Mouse (Mus musculus) MEL (cell line): ENCODE results near the gene Gas2. TPM values are rescaled to one million over a fixed set of nuclear protein-coding genes. Genes with fewer than 3 reads are reported as not detected.

Experiments
- DNase-seq: peaks from one replicate; pipeline ENCODE4 v3.0.0; 2011; ENCODE audit warnings: low read depth, low spot score
- H3K27ac ChIP-seq: 2 replicates; pipeline ENCODE4 v1.5.1; 2012; ENCODE audit warnings: low read depth, mild to moderate bottlenecking, control low read depth, low read length, moderate library complexity; ENCODE audit not compliant: control insufficient read depth
- H3K27me3 ChIP-seq, 2 experiments: fragments of 150-350 bp in 1 of 2; sonication (generic) in 1 of 2; 2 replicates each; pipeline ENCODE4 v1.6.1; 2012; ENCODE audit warnings: low read length in 2 of 2, mild to moderate bottlenecking in 2 of 2, improper control_type of control experiment in 1 of 2, moderate library complexity in 1 of 2; ENCODE audit not compliant: insufficient read depth in 2 of 2, control insufficient read depth in 1 of 2
- H3K36me3 ChIP-seq, 2 experiments: 2 replicates each; pipeline ENCODE4 v1.6.1; 2012 to 2014; ENCODE audit warnings: low read length in 2 of 2, improper control_type of control experiment in 1 of 2, inconsistent platforms in 1 of 2, mild to moderate bottlenecking in 1 of 2; ENCODE audit not compliant: insufficient read depth in 2 of 2, control insufficient read depth in 1 of 2
- H3K4me1 ChIP-seq, 2 experiments: fragments of 150-350 bp in 1 of 2; sonication (generic) in 1 of 2; 2 replicates each; pipeline ENCODE4 v1.6.1; 2012; ENCODE audit warnings: low read length in 2 of 2, improper control_type of control experiment in 1 of 2, mild to moderate bottlenecking in 1 of 2; ENCODE audit not compliant: insufficient read depth in 2 of 2, control insufficient read depth in 1 of 2
- H3K4me3 ChIP-seq, 2 experiments: fragments of 150-350 bp in 1 of 2; sonication (generic) in 1 of 2; 2 replicates each; pipeline ENCODE4 v1.5.1; 2012; ENCODE audit warnings: low read depth in 2 of 2, low read length in 2 of 2, mild to moderate bottlenecking in 2 of 2, moderate library complexity in 2 of 2, control low read depth in 1 of 2, improper control_type of control experiment in 1 of 2; ENCODE audit not compliant: control insufficient read depth in 1 of 2, insufficient read depth in 1 of 2
- H3K79me2 ChIP-seq: 2 replicates; pipeline ENCODE4 v1.6.1; 2012; ENCODE audit warnings: mild to moderate bottlenecking, low read length, moderate library complexity; ENCODE audit not compliant: control insufficient read depth, poor library complexity, insufficient read depth
- H3K9ac ChIP-seq: 2 replicates; pipeline ENCODE4 v1.6.1; 2012; ENCODE audit warnings: low read depth, mild to moderate bottlenecking, control low read depth, low read length, moderate library complexity; ENCODE audit not compliant: control insufficient read depth, poor library complexity, severe bottlenecking
- H3K9me3 ChIP-seq: fragments of 150-350 bp; sonication (generic); replicated peaks from 2 replicates; pipeline ENCODE4 v1.6.1; 2012; ENCODE audit warnings: mild to moderate bottlenecking, low read length, improper control_type of control experiment, moderate library complexity; ENCODE audit not compliant: insufficient read depth
- GATA1 ChIP-seq: IDR thresholded peaks from 2 replicates; pipeline ENCODE4 v1.6.1; 2011; ENCODE audit warnings: low read depth, low read length, improper control_type of control experiment
- HCFC1 ChIP-seq: IDR thresholded peaks from 2 replicates; pipeline ENCODE4 v1.6.1; 2012; ENCODE audit warnings: low read depth, mild to moderate bottlenecking, inconsistent platforms, low read length, improper control_type of control experiment, moderate library complexity
- MAFK ChIP-seq: IDR thresholded peaks from 2 replicates; pipeline ENCODE4 v1.6.1; 2011; ENCODE audit warnings: low read depth, mild to moderate bottlenecking, low read length, improper control_type of control experiment, borderline replicate concordance
- MAX ChIP-seq: IDR thresholded peaks from 2 replicates; pipeline ENCODE4 v1.6.1; 2011; ENCODE audit warnings: low read length, improper control_type of control experiment
- MAZ ChIP-seq: IDR thresholded peaks from 2 replicates; pipeline ENCODE4 v1.6.1; 2012; ENCODE audit warnings: low read depth, mild to moderate bottlenecking, inconsistent platforms, low read length, improper control_type of control experiment
- MXI1 ChIP-seq: IDR thresholded peaks from 2 replicates; pipeline ENCODE4 v1.6.1; 2011; ENCODE audit warnings: mild to moderate bottlenecking, low read depth, low read length, improper control_type of control experiment
- MYC ChIP-seq: IDR thresholded peaks from 2 replicates; pipeline ENCODE4 v1.6.1; 2011; ENCODE audit warnings: low read depth, mild to moderate bottlenecking, low read length, improper control_type of control experiment, moderate library complexity
- NRF1 ChIP-seq: IDR thresholded peaks from 2 replicates; pipeline ENCODE4 v1.6.1; 2014; ENCODE audit warnings: low read depth, mild to moderate bottlenecking, inconsistent platforms, low read length, improper control_type of control experiment, moderate library complexity; ENCODE audit not compliant: poor library complexity, insufficient read depth, severe bottlenecking
- POLR2A ChIP-seq, 2 experiments: IDR thresholded peaks; 2 replicates each; pipeline ENCODE4 v1.6.1; 2011 to 2012; ENCODE audit warnings: low read length in 2 of 2, mild to moderate bottlenecking in 2 of 2, control low read depth in 1 of 2, improper control_type of control experiment in 1 of 2, low read depth in 1 of 2, moderate library complexity in 1 of 2; ENCODE audit not compliant: control insufficient read depth in 1 of 2, insufficient read depth in 1 of 2, poor library complexity in 1 of 2
- POLR2AphosphoS5 ChIP-seq: IDR thresholded peaks from 2 replicates; pipeline ENCODE4 v1.6.1; 2012; ENCODE audit warnings: low read depth, borderline replicate concordance, mild to moderate bottlenecking, inconsistent platforms, low read length, moderate library complexity, mixed read lengths
- SIN3A ChIP-seq: IDR thresholded peaks from 2 replicates; pipeline ENCODE4 v1.6.1; 2012; ENCODE audit warnings: low read length, improper control_type of control experiment, inconsistent platforms
- TBP ChIP-seq: IDR thresholded peaks from 2 replicates; pipeline ENCODE4 v1.8.0; 2011; ENCODE audit warnings: low read depth, low read length, improper control_type of control experiment
- TCF12 ChIP-seq: IDR thresholded peaks from 2 replicates; pipeline ENCODE4 v1.6.1; 2014; ENCODE audit warnings: low read depth, mild to moderate bottlenecking, inconsistent platforms, low read length, improper control_type of control experiment, moderate library complexity
- USF1 ChIP-seq: IDR thresholded peaks from 2 replicates; pipeline ENCODE4 v1.6.1; 2014; ENCODE audit warnings: low read depth, mild to moderate bottlenecking, inconsistent platforms, low read length, improper control_type of control experiment, moderate library complexity
- polyA plus RNA-seq, 2 experiments: library from polyadenylated mRNA; stranded (reverse) in 1 of 2; unstranded in 1 of 2; fragments of >175 nt in 1 of 2; fragments of >200 nt in 1 of 2; gene quantifications; 2 replicates each; pipeline versions ENCODE4 v1.2.1 to v1.2.4; 2012; ENCODE audit warnings: low replicate concordance in 2 of 2, low read depth in 1 of 2; ENCODE audit not compliant: insufficient read length in 2 of 2, insufficient read depth in 1 of 2, missing spikeins in 1 of 2
- total RNA-seq: library from RNA; depleted of rRNA; stranded (reverse); fragments of 300-350 nt; gene quantifications from 2 replicates; pipeline ENCODE4 v1.2.3, GENCODE M21; 2012

Gas2 gene
- total and polyA plus RNA-seq, 3 experiments: 10.8 to 21.2 TPM; not detected in 1

DNA sequence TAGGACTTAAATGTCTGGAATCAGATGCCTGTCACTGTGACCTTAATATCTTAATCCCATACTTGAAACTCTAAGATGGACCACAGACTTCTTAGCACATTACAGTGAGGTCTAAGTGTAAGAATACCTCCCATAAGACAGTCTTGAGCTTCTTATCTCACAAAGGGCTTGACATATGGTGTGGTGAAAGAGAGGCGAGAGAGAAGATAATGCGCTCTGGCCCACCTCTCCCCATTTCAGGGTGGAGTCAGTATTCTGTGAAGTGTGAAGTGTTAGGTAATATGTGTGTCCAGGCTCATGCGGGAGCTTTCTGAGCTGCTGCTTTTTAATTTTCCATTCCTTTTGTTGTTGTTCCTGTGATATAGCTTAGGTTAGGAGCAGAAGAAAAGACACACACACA is 129.2 kb downstream of the Gas2 start (continued):
- no peak for TF ChIP-seq MAX

DNA sequence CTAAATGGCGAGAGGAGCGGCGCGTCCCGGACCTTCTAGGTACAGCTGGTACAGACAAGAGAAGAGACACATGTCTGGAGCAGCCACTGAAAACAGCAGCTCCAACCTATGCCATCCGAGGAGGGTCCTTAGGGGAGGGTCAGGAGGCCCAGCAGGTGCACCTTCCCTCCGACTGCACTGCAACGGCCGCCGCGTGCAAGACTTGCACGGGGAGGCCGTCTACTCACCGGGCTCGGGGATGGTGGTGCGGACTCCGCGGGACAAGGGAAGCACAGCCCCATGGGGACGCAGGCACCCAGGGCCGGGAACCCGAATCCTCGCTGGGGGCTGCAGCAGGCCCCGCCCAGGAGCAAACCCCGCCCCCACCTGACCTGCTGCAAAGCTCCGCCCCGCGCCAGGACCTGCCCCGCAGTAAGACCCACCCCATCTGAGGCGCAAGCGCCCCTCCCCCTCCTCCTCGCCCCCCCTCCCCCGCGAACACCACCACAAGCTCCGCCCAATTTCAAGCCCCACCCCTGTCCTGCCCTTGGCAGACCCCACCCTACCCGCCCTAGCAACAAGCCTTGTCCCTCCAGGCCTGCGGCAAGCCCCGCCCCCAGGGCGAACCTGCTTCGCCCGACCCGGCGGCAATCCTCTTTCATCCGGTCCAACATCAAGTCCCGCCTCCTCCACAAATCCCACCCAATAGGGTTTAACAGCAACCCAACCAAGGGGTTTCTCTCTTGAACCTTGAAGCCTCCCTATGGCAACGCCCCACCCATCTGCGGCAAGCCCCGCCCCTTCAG is 143.9 kb downstream of the Gas2 start, which contains the start of gene Svip:
Gene Svip, minus strand, starts transcription at position 508 of the 785 bp plus-strand sequence.
- H3K79me2 ChIP-seq: no peaks in the 10 kb centered on the region; the same call in 1 of the 2 replicates
- H3K27ac ChIP-seq: peak within 1 kb of the TSS; percentile 44
- peak; percentile 68; the same call in 1 of the 2 replicates for TF ChIP-seq MAZ
- peak; percentile 29 to 44; a peak in 1 of 4 replicates for TF ChIP-seq POLR2A (IDR thresholded peaks at IDR 0.05; ENCODE audit: control insufficient read depth in 1 of 2, insufficient read depth in 1 of 2, low read depth in 1 of 2, low read length in 2 of 2, poor library complexity in 1 of 2)
- peak; percentile 39; the same call in 1 of the 2 replicates for TF ChIP-seq USF1
- TF ChIP-seq POLR2AphosphoS5: no peak
- no peak for TF ChIP-seq MAFK
- TF ChIP-seq HCFC1: peak; percentile 79
- TF ChIP-seq MXI1: peak; percentile 47; the same call in 1 of the 2 replicates
- TF ChIP-seq MYC: no peak
- 0 out of 2 replicates have a peak, but pooled peaks have one; percentile 8 for TF ChIP-seq TCF12
- peak; percentile 37 for TF ChIP-seq SIN3A
- H3K36me3 ChIP-seq: peaks cover 0 to 11% of the 10 kb centered on the region in 2 experiments; a peak in 2 of 4 replicates
- peak within 1 kb of the TSS; percentile 64 for H3K9ac ChIP-seq
- no peaks in the 10 kb centered on the region for H3K27me3 ChIP-seq
- DNase-seq: peak; percentile 96
- no peaks in the 10 kb centered on the region for H3K9me3 ChIP-seq
- H3K4me3 ChIP-seq: peak within 1 kb of the TSS; percentile 75 to 80
- peaks cover 9 to 11% of the 10 kb centered on the region in 2 experiments for H3K4me1 ChIP-seq

DNA sequence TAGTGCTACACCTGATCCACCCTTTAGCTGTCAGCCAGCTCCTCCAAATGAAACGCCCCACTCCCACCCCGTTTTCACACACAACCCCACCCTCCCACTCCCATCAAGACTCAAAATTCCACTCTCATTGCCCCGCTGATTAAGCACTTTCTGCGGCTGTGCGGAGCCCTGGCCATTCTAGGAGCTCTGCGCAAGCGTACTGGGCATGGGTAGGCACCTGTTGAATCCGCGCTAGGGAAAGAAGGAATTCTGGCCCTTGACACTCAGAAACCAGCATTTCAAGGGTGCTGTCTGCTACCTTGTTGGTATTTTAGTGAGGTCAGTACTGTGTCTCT is 144.4 kb downstream of the Gas2 start:
- no peaks in the 10 kb centered on the region; the same call in 1 of the 2 replicates for H3K79me2 ChIP-seq
- no peaks in the 10 kb centered on the region for H3K9me3 ChIP-seq
- H3K36me3 ChIP-seq: peaks cover 0 to 11% of the 10 kb centered on the region in 2 experiments; a peak in 2 of 4 replicates
- TF ChIP-seq TBP: 0 out of 2 replicates have a peak, but pooled peaks have one; percentile 15
- peak; percentile 75 for TF ChIP-seq NRF1
- no peak for TF ChIP-seq GATA1
- H3K27ac ChIP-seq: peak overlapping the region; percentile 44
- DNase-seq: no peak
- peaks cover 9 to 11% of the 10 kb centered on the region in 2 experiments for H3K4me1 ChIP-seq
- peak overlapping the region; percentile 59 to 70 for H3K4me3 ChIP-seq
- H3K9ac ChIP-seq: peak overlapping the region; percentile 42
- H3K27me3 ChIP-seq: no peaks in the 10 kb centered on the region
